Mouse (Mus musculus): Measurements from ENCODE around the gene AC153137.1. TPM values are rescaled to one million over a fixed set of nuclear protein-coding genes. Genes with fewer than 3 reads are reported as not detected.

The AC153137.1 gene
- polyA plus RNA-seq (2014; fragmentation: Illumina TruSeq; extraction: RNeasy Lipid Tissue Mini Kit (QIAGEN cat#74804); ENCODE audit: low read depth, low replicate concordance) = not detected

DNA sequence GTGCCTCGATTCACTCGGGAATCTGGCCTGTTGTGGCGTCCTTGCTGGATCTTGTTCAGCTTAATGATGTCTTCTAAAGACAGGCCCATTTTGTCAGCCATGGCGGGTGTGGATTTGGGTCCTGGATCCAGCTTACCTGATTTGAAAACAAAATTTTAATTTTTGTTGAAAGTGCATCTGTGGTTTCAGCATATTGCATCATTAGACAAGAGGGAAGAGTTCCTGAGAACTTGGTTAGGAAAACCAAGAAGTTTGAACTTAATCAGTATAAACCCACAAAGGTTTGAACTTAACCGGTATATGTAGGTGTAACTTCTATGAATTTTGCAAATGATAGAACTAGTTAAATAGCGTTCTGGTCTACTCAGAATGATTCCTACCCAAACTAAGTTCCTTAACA lies at the start of gene AC153137.1:
TSS of gene AC153137.1 (minus strand) at position 101 of the 400 bp plus-strand sequence.

Other genes starting within 250 kb of the AC153137.1 start
- gene Phf3, start 104.0 kb downstream of the AC153137.1 start, polyA plus RNA-seq (2014; fragmentation: Illumina TruSeq; extraction: RNeasy Lipid Tissue Mini Kit (QIAGEN cat#74804); ENCODE audit: low read depth, low replicate concordance) = 55.1 TPM
- 0.10 TPM for gene Lgsn, start 198.4 kb upstream of the AC153137.1 start, polyA plus RNA-seq (2014; fragmentation: Illumina TruSeq; extraction: RNeasy Lipid Tissue Mini Kit (QIAGEN cat#74804); ENCODE audit: low read depth, low replicate concordance)
- gene 4931428L18Rik, start 244.7 kb upstream of the AC153137.1 start, polyA plus RNA-seq (2014; fragmentation: Illumina TruSeq; extraction: RNeasy Lipid Tissue Mini Kit (QIAGEN cat#74804); ENCODE audit: low read depth, low replicate concordance) = 24.2 TPM
- gene Pih1d3, start 244.9 kb upstream of the AC153137.1 start, polyA plus RNA-seq (2014; fragmentation: Illumina TruSeq; extraction: RNeasy Lipid Tissue Mini Kit (QIAGEN cat#74804); ENCODE audit: low read depth, low replicate concordance) = 46.8 TPM

Measured in testis, adult 10 weeks (tissue).